Mouse (Mus musculus): ENCODE results near the gene Liph. TPM values are rescaled to one million over a fixed set of nuclear protein-coding genes. Genes with fewer than 3 reads are reported as not detected.

The Liph gene
- polyA plus RNA-seq (2014; fragmentation: Nextera tagmentation; extraction: Ambion mirVana): 7.5 and 8.7 TPM in 2 replicates

DNA sequence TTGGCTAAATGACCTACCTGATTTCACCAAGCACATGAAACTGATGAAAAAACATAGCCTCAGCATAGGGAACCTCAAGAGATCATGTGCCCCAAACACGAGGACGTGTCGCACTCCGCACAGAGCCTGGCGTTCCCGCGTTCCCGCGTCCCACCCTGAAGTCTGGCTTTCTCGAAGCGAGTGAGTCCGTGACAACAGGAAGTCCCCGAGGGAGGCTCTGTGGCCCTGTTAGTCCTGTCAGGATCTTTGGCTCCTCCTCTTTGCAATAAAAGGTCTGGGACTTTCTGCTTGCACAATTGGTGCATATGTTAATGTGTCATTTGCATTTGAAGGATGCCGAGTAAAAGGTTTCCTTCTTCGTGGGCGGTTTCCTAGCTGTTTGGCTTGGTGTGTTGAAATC lies at the start of gene Liph:
Liph (minus strand) TSS at position 360 of the 400 bp plus-strand sequence.
- Histone ChIP-seq H3K9ac (ENCODE audit: low read length) (no peak within 1 kb of the TSS), H3K4me3 (ENCODE audit: low read depth, low read length) (no peak within 1 kb of the TSS), H3K27ac (ENCODE audit: low read depth) (peak within 1 kb of the TSS; percentile 54), H3K27me3 (replicated peaks; ENCODE audit: control insufficient read depth, insufficient read depth, low read length) (no peaks in the 10 kb centered on the region), H3K4me1 (replicated peaks; ENCODE audit: control insufficient read depth, insufficient read depth, low read length) (no peaks in the 10 kb centered on the region), H3K36me3 (ENCODE audit: control insufficient read depth, insufficient read depth, low read length) (no peaks in the 10 kb centered on the region), H3K4me2 (ENCODE audit: low read length) (peak within 1 kb of the TSS; percentile 46), H3K9me3 (ENCODE audit: control insufficient read depth, low read length) (no peaks in the 10 kb centered on the region)
- WGBS: 7% methylated on average over 16 of the region's 16 CpGs
- ATAC-seq (replicated peaks; ENCODE audit: low FRiP score, low TSS enrichment, low read depth): no peak
- peak; percentile 62 for DNase-seq (ENCODE audit: low spot score)

- Histone ChIP-seq H3K27me3 (replicated peaks; ENCODE audit: control insufficient read depth, insufficient read depth, low read length) (no peaks in the 10 kb centered on the region), H3K4me2 (ENCODE audit: low read length) (no peak overlapping the region), H3K27ac (ENCODE audit: low read depth) (no peak overlapping the region), H3K9me3 (ENCODE audit: control insufficient read depth, low read length) (no peaks in the 10 kb centered on the region), H3K9ac (ENCODE audit: low read length) (no peak overlapping the region), H3K36me3 (ENCODE audit: control insufficient read depth, insufficient read depth, low read length) (peaks cover 69% of the 10 kb centered on the region), H3K4me1 (replicated peaks; ENCODE audit: control insufficient read depth, insufficient read depth, low read length) (no peaks in the 10 kb centered on the region), H3K4me3 (ENCODE audit: low read depth, low read length) (no peak overlapping the region)
- no peak for DNase-seq (ENCODE audit: low spot score)
- ATAC-seq (replicated peaks; ENCODE audit: low FRiP score, low TSS enrichment, low read depth): no peak
- 71% methylated on average over 4 of the region's 4 CpGs for WGBS
Measured at GRCm38 (mm10) chr16:22043830-22044229, 48.4 kb upstream of the Liph start.

DNA sequence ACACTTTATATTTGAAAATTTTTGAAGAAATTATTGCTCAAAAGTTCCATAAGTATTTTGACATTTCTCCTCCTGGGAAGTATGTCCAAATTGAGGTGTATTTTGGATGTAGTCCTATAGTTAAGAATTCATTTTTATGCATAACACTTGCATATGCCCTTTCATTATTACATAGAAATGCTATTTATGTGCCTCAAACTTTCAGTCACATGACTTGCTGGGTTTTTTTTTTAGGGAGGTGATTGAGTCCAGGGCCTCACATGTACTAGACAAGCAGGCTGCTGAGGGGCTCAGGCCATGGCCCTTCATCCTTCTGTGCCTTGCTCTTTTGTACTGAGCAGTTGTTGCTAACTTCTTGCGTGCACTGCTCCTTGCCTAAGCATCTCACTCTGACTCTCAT lies 44.5 kb upstream of the Liph start:
- Histone ChIP-seq H3K36me3 (ENCODE audit: control insufficient read depth, insufficient read depth, low read length) (peaks cover 73% of the 10 kb centered on the region), H3K9ac (ENCODE audit: low read length) (no peak overlapping the region), H3K9me3 (ENCODE audit: control insufficient read depth, low read length) (no peaks in the 10 kb centered on the region), H3K27ac (ENCODE audit: low read depth) (no peak overlapping the region), H3K27me3 (replicated peaks; ENCODE audit: control insufficient read depth, insufficient read depth, low read length) (no peaks in the 10 kb centered on the region), H3K4me3 (ENCODE audit: low read depth, low read length) (no peak overlapping the region), H3K4me2 (ENCODE audit: low read length) (no peak overlapping the region), H3K4me1 (replicated peaks; ENCODE audit: control insufficient read depth, insufficient read depth, low read length) (no peaks in the 10 kb centered on the region)
- ATAC-seq (replicated peaks; ENCODE audit: low FRiP score, low TSS enrichment, low read depth) (no peak), DNase-seq (ENCODE audit: low spot score) (no peak)
- 92% methylated on average over 1 of the region's 1 CpGs for WGBS

GRCm38 (mm10) chr16:22038554-22038953 lies 43.1 kb upstream of the Liph start:
- Histone ChIP-seq H3K4me1 (replicated peaks; ENCODE audit: control insufficient read depth, insufficient read depth, low read length) (no peaks in the 10 kb centered on the region), H3K4me3 (ENCODE audit: low read depth, low read length) (no peak overlapping the region), H3K27ac (ENCODE audit: low read depth) (no peak overlapping the region), H3K9ac (ENCODE audit: low read length) (no peak overlapping the region), H3K4me2 (ENCODE audit: low read length) (no peak overlapping the region), H3K9me3 (ENCODE audit: control insufficient read depth, low read length) (no peaks in the 10 kb centered on the region), H3K36me3 (ENCODE audit: control insufficient read depth, insufficient read depth, low read length) (peaks cover 59% of the 10 kb centered on the region), H3K27me3 (replicated peaks; ENCODE audit: control insufficient read depth, insufficient read depth, low read length) (no peaks in the 10 kb centered on the region)
- ATAC-seq (replicated peaks; ENCODE audit: low FRiP score, low TSS enrichment, low read depth) (no peak), DNase-seq (ENCODE audit: low spot score) (no peak)
- 85% methylated on average over 10 of the region's 10 CpGs for WGBS

- Histone ChIP-seq H3K27me3 (replicated peaks; ENCODE audit: control insufficient read depth, insufficient read depth, low read length) (no peaks in the 10 kb centered on the region), H3K4me3 (ENCODE audit: low read depth, low read length) (no peak overlapping the region), H3K4me2 (ENCODE audit: low read length) (no peak overlapping the region), H3K27ac (ENCODE audit: low read depth) (no peak overlapping the region), H3K9me3 (ENCODE audit: control insufficient read depth, low read length) (no peaks in the 10 kb centered on the region), H3K4me1 (replicated peaks; ENCODE audit: control insufficient read depth, insufficient read depth, low read length) (no peaks in the 10 kb centered on the region), H3K9ac (ENCODE audit: low read length) (no peak overlapping the region), H3K36me3 (ENCODE audit: control insufficient read depth, insufficient read depth, low read length) (peaks cover 89% of the 10 kb centered on the region)
- 94% methylated on average over 5 of the region's 5 CpGs for WGBS
- DNase-seq (ENCODE audit: low spot score) (no peak), ATAC-seq (replicated peaks; ENCODE audit: low FRiP score, low TSS enrichment, low read depth) (no peak)
Measured at GRCm38 (mm10) chr16:22027474-22027873, 32.0 kb upstream of the Liph start.

- H3K9me3 ChIP-seq (ENCODE audit: control insufficient read depth, low read length): peaks cover 3% of the 10 kb centered on the region; the same call in 1 of the 2 replicates
- H3K27me3 ChIP-seq (replicated peaks; ENCODE audit: control insufficient read depth, insufficient read depth, low read length): no peaks in the 10 kb centered on the region
- H3K36me3 ChIP-seq (ENCODE audit: control insufficient read depth, insufficient read depth, low read length): peaks cover 86% of the 10 kb centered on the region
- ATAC-seq (replicated peaks; ENCODE audit: low FRiP score, low TSS enrichment, low read depth) (no peak), DNase-seq (ENCODE audit: low spot score) (no peak)
- H3K9ac ChIP-seq (ENCODE audit: low read length): no peak overlapping the region
- 92% methylated on average over 2 of the region's 2 CpGs for WGBS
- no peaks in the 10 kb centered on the region for H3K4me1 ChIP-seq (replicated peaks; ENCODE audit: control insufficient read depth, insufficient read depth, low read length)
- H3K27ac ChIP-seq (ENCODE audit: low read depth): no peak overlapping the region
- no peak overlapping the region for H3K4me3 ChIP-seq (ENCODE audit: low read depth, low read length)
- H3K4me2 ChIP-seq (ENCODE audit: low read length): no peak overlapping the region
Measured at GRCm38 (mm10) chr16:22022122-22022521, 26.7 kb upstream of the Liph start.

DNA sequence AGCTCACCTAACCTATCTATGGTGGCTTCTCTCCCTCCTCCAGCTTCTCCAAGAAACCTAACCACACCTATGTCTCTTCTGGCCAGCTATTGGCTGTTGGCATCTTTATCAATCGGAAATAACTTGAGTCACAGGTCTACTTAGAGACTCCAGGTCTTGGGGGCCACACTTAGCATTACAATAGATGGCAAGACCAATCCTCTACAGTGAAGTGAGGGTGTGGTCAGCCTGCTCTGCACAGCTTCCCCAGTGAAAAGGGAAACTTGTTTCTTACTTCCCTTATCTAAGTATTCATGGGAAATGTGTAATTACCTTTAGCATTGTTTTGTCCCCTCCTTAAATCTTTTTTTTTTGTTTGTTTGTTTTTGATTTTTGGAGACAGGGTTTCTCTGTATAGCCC lies 20.1 kb upstream of the Liph start:
- Histone ChIP-seq H3K9me3 (ENCODE audit: control insufficient read depth, low read length) (no peaks in the 10 kb centered on the region), H3K27ac (ENCODE audit: low read depth) (no peak overlapping the region), H3K9ac (ENCODE audit: low read length) (no peak overlapping the region), H3K36me3 (ENCODE audit: control insufficient read depth, insufficient read depth, low read length) (peaks cover 43% of the 10 kb centered on the region), H3K4me2 (ENCODE audit: low read length) (no peak overlapping the region), H3K27me3 (replicated peaks; ENCODE audit: control insufficient read depth, insufficient read depth, low read length) (no peaks in the 10 kb centered on the region), H3K4me1 (replicated peaks; ENCODE audit: control insufficient read depth, insufficient read depth, low read length) (no peaks in the 10 kb centered on the region), H3K4me3 (ENCODE audit: low read depth, low read length) (no peak overlapping the region)
- 88% methylated on average over 1 of the region's 1 CpGs for WGBS
- ATAC-seq (replicated peaks; ENCODE audit: low FRiP score, low TSS enrichment, low read depth): no peak
- no peak for DNase-seq (ENCODE audit: low spot score)

DNA sequence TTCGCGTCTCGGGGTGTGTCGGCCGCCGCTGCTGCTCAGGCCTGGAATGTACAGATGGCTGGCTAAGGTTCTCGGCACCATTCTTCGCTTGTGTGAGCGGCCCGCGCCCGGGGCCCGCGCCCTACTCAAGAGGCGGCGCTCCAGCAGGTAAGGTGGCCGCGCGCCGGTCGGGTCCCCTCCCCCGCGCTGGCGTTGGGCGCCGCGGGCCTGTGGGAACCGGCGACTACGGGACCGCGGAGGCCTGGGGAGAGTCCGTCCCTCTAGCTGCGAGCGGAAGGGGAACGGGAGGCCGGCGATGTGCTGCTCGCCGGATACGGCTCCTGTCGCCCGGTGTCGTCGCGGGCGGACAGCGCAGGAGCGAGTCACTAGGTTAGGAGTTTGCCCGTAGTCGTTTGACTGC lies 14.1 kb upstream of the Liph start:
- under 1% methylated on average over 48 of the region's 51 CpGs for WGBS
- peak overlapping the region; percentile 71 for H3K27ac ChIP-seq (ENCODE audit: low read depth)
- H3K4me2 ChIP-seq (ENCODE audit: low read length): peak overlapping the region; percentile 78

DNA sequence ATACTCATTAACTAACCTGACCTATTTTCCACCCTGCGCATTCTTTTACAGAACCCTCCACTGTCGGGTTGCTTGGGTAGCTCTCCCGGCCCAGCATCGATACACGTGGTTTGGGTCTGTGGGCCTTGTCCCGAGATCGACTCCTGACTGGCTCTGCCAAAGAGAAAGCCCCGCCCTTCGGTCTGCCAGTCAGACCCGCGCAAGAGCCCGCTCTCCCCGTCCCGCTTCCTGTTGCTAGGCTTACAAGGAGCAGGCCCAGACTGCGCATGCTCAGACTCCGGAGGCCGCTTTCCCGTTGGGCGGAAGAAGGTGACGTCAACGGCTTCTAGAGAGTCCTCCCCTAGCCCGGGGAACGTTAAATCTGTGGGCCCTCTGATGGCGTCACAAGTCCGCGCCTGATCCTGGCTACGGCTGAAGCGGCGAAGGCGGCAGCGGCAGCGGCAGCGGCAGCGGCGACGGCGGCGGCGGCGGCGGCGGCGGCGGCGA lies 13.7 kb upstream of the Liph start, which contains the start of gene Senp2:
Senp2 (plus strand) TSS at position 386 of the 486 bp plus-strand sequence.
- Histone ChIP-seq H3K4me2 (ENCODE audit: low read length) (peak within 1 kb of the TSS; percentile 78), H3K36me3 (ENCODE audit: control insufficient read depth, insufficient read depth, low read length) (0 out of 2 replicates have a peak, but pooled peaks cover 2% of the 10 kb centered on the region), H3K27me3 (replicated peaks; ENCODE audit: control insufficient read depth, insufficient read depth, low read length) (no peaks in the 10 kb centered on the region), H3K9ac (ENCODE audit: low read length) (peak within 1 kb of the TSS; percentile 86), H3K4me1 (replicated peaks; ENCODE audit: control insufficient read depth, insufficient read depth, low read length) (peaks cover 5% of the 10 kb centered on the region), H3K27ac (ENCODE audit: low read depth) (peak within 1 kb of the TSS; percentile 71), H3K9me3 (ENCODE audit: control insufficient read depth, low read length) (no peaks in the 10 kb centered on the region), H3K4me3 (ENCODE audit: low read depth, low read length) (peak within 1 kb of the TSS; percentile 97)
- ATAC-seq (replicated peaks; ENCODE audit: low FRiP score, low TSS enrichment, low read depth) (peak; percentile 99), DNase-seq (ENCODE audit: low spot score) (peak; percentile 99)
- WGBS: under 1% methylated on average over 36 of the region's 45 CpGs

More for the DNA sequence above, 14.1 kb upstream of the Liph start:
- H3K4me3 ChIP-seq (ENCODE audit: low read depth, low read length): peak overlapping the region; percentile 97
- peaks cover 5% of the 10 kb centered on the region for H3K4me1 ChIP-seq (replicated peaks; ENCODE audit: control insufficient read depth, insufficient read depth, low read length)
- 0 out of 2 replicates have a peak, but pooled peaks cover 2% of the 10 kb centered on the region for H3K36me3 ChIP-seq (ENCODE audit: control insufficient read depth, insufficient read depth, low read length)
- H3K9me3 ChIP-seq (ENCODE audit: control insufficient read depth, low read length): no peaks in the 10 kb centered on the region
- H3K27me3 ChIP-seq (replicated peaks; ENCODE audit: control insufficient read depth, insufficient read depth, low read length): no peaks in the 10 kb centered on the region
- peak overlapping the region; percentile 86 for H3K9ac ChIP-seq (ENCODE audit: low read length)
- DNase-seq (ENCODE audit: low spot score): peak; percentile 71
- peak; percentile 72 for ATAC-seq (replicated peaks; ENCODE audit: low FRiP score, low TSS enrichment, low read depth)
